ENCODE assay signal across 13 mouse cellular contexts in genomic region chr14:55882171-55882641, GRCm38 (mm10). TPM values are rescaled to one million over a fixed set of nuclear protein-coding genes. Genes with fewer than 3 reads are reported as not detected.
DNase-seq lines count a peak whose midpoint lies in the region; ATAC-seq lines count a peak whose summit lies in the region.
"Had no signal": no experiment of that assay in that cellular context is flagged by ENCODE, and none has a peak within 500 bp of the region (broad histone marks: within the 10 kb centered on the region; RNA-seq: fewer than 3 reads in every experiment).

No protein-coding gene starts in this region.

- H3K4me3 ChIP-seq in heart, embryonic 10.5 days, result no peak overlapping the region
- H3K4me3 ChIP-seq in liver, embryonic 12.5 days, result no peak overlapping the region
- H3K4me3 ChIP-seq in hindbrain, embryonic 12.5 days, result no peak overlapping the region
- H3K4me3 ChIP-seq: embryonic facial prominence, embryonic 12.5 days had no signal

- ATAC-seq in CD4-positive, CD25-positive, alpha-beta regulatory T cell, adult 4 months, result peak; percentile 35
- ATAC-seq in liver, embryonic 12.5 days, result peak; percentile 38
- ATAC-seq in hindbrain, embryonic 12.5 days (ENCODE audit: low FRiP score), result no peak

- intact Hi-C loops in heart, postnatal 25 days (cut with DNase I), result no loop called here

- H3K27me3 ChIP-seq in heart, embryonic 10.5 days (ENCODE audit: insufficient read depth, poor library complexity, severe bottlenecking), result no peaks in the 10 kb centered on the region
- peaks cover 9% of the 10 kb centered on the region for H3K27me3 ChIP-seq in liver, embryonic 12.5 days (replicated peaks)
- H3K27me3 ChIP-seq in hindbrain, embryonic 12.5 days, result no peaks in the 10 kb centered on the region
- H3K27me3 ChIP-seq: embryonic facial prominence, embryonic 12.5 days had no signal

- peaks cover 59% of the 10 kb centered on the region for H3K4me1 ChIP-seq in heart, embryonic 10.5 days
- peaks cover 58% of the 10 kb centered on the region for H3K4me1 ChIP-seq in liver, embryonic 12.5 days
- H3K4me1 ChIP-seq in hindbrain, embryonic 12.5 days, result peaks cover 30% of the 10 kb centered on the region

- 0 out of 2 replicates have a peak overlapping the region, but pooled peaks have one; percentile 96 for H3K27ac ChIP-seq in heart, embryonic 10.5 days
- peak overlapping the region; percentile 62 for H3K27ac ChIP-seq in liver, embryonic 12.5 days
- no peak overlapping the region for H3K27ac ChIP-seq in hindbrain, embryonic 12.5 days
- H3K27ac ChIP-seq: embryonic facial prominence, embryonic 12.5 days; hindbrain, embryonic 14.5 days had no signal

- no peak overlapping the region for H3K9ac ChIP-seq in liver, embryonic 12.5 days
- H3K9ac ChIP-seq in hindbrain, embryonic 12.5 days, result no peak overlapping the region
- H3K9ac ChIP-seq: embryonic facial prominence, embryonic 12.5 days; hindbrain, embryonic 14.5 days had no signal

- H3K36me3 ChIP-seq in heart, embryonic 10.5 days, result peaks cover 12% of the 10 kb centered on the region
- peaks cover 14% of the 10 kb centered on the region for H3K36me3 ChIP-seq in liver, embryonic 12.5 days
- H3K36me3 ChIP-seq in hindbrain, embryonic 12.5 days, result peaks cover 6% of the 10 kb centered on the region

- WGBS in heart, embryonic 10.5 days, result 52% methylated on average over 6 of the region's 6 CpGs
- WGBS in liver, embryonic 12.5 days (ENCODE audit: insufficient replicate concordance), result 56% methylated on average over 6 of the region's 6 CpGs
- WGBS in hindbrain, embryonic 12.5 days, result 70% methylated on average over 6 of the region's 6 CpGs

- no peaks in the 10 kb centered on the region for H3K9me3 ChIP-seq in heart, embryonic 10.5 days
- no peaks in the 10 kb centered on the region for H3K9me3 ChIP-seq in liver, embryonic 12.5 days (replicated peaks)
- H3K9me3 ChIP-seq in hindbrain, embryonic 12.5 days (replicated peaks), result no peaks in the 10 kb centered on the region
- H3K9me3 ChIP-seq: embryonic facial prominence, embryonic 12.5 days had no signal

- no peak overlapping the region for H3K4me2 ChIP-seq in liver, embryonic 12.5 days
- no peak overlapping the region for H3K4me2 ChIP-seq in hindbrain, embryonic 12.5 days (replicated peaks)
- H3K4me2 ChIP-seq: embryonic facial prominence, embryonic 12.5 days; hindbrain, embryonic 14.5 days had no signal

- DNase-seq in heart, embryonic 10.5 days (ENCODE audit: low spot score), result no peak
- no peak for DNase-seq in heart, postnatal 25 days (ENCODE audit: low spot score)
- peak; percentile 95 for DNase-seq in cerebellum, postnatal 36 days
- DNase-seq in gastrocnemius, postnatal 25 days, result no peak
- no peak for DNase-seq in gastrocnemius, postnatal 10 days
- DNase-seq: adrenal gland, postnatal 14 days; B cell, adult 2 months; right cerebral cortex, postnatal 25 days had no signal

RNA-seq across cellular contexts. Expression of gene Cbln3, which starts 2.0 kb away (rescaled TPM):
- 0.12 and 0.30 TPM in 2 replicates for polyA plus RNA-seq in heart, embryonic 10.5 days (2016; fragmentation: Nextera tagmentation; extraction: Ambion mirVana)
- under 1 TPM in 1 of 2 experiments, not detected in 1; 0.14 TPM for total RNA-seq in heart, postnatal 25 days (2021)
- not detected for polyA plus RNA-seq in CD4-positive, CD25-positive, alpha-beta regulatory T cell, adult 4 months (2017; shearing (Covaris generic))
- 0.25 TPM in 2 replicates for polyA plus RNA-seq in liver, embryonic 12.5 days (2016; fragmentation: Nextera tagmentation; extraction: Ambion mirVana)
- not detected for total RNA-seq in gastrocnemius, postnatal 25 days (2021)
- under 1 TPM; 0.16 to 0.29 TPM for total RNA-seq in gastrocnemius, postnatal 10 days (2021)
- 0.05 and 0.35 TPM in 2 replicates for polyA plus RNA-seq in hindbrain, embryonic 12.5 days (2016; fragmentation: Nextera tagmentation; extraction: Ambion mirVana)

RNA-seq across cellular contexts. Expression of gene Khnyn, which starts 2.5 kb away (rescaled TPM):
- polyA plus RNA-seq in heart, embryonic 10.5 days (2016; fragmentation: Nextera tagmentation; extraction: Ambion mirVana), result 18.2 and 23.2 TPM in 2 replicates
- 10 to 100 TPM; 11.6 to 13.5 TPM for total RNA-seq in heart, postnatal 25 days (2021)
- 10 to 100 TPM; 13.4 to 13.9 TPM for polyA plus RNA-seq in CD4-positive, CD25-positive, alpha-beta regulatory T cell, adult 4 months (2017; shearing (Covaris generic))
- polyA plus RNA-seq in liver, embryonic 12.5 days (2016; fragmentation: Nextera tagmentation; extraction: Ambion mirVana), result 12.8 and 13.0 TPM in 2 replicates
- total RNA-seq in gastrocnemius, postnatal 25 days (2021), result 1 to 10 TPM; 7.0 to 9.1 TPM
- total RNA-seq in gastrocnemius, postnatal 10 days (2021), result 10 to 100 TPM in 1 of 2 experiments, 1 to 10 TPM in 1; 8.0 to 11.6 TPM
- polyA plus RNA-seq in hindbrain, embryonic 12.5 days (2016; fragmentation: Nextera tagmentation; extraction: Ambion mirVana), result 22.4 and 23.5 TPM in 2 replicates

RNA-seq across cellular contexts. Expression of gene Sdr39u1, which starts 17.9 kb away (rescaled TPM):
- polyA plus RNA-seq in heart, embryonic 10.5 days (2016; fragmentation: Nextera tagmentation; extraction: Ambion mirVana), result 42.4 and 50.3 TPM in 2 replicates
- total RNA-seq in heart, postnatal 25 days (2021), result 100 to 1,000 TPM; 107 to 108 TPM
- polyA plus RNA-seq in CD4-positive, CD25-positive, alpha-beta regulatory T cell, adult 4 months (2017; shearing (Covaris generic)), result 100 to 1,000 TPM in 1 of 2 experiments, 10 to 100 TPM in 1; 88.4 to 115 TPM
- polyA plus RNA-seq in liver, embryonic 12.5 days (2016; fragmentation: Nextera tagmentation; extraction: Ambion mirVana), result 14.0 and 15.3 TPM in 2 replicates
- 10 to 100 TPM; 95.7 to 98.1 TPM for total RNA-seq in gastrocnemius, postnatal 25 days (2021)
- total RNA-seq in gastrocnemius, postnatal 10 days (2021), result 10 to 100 TPM; 73.3 to 82.4 TPM
- 63.5 and 68.3 TPM in 2 replicates for polyA plus RNA-seq in hindbrain, embryonic 12.5 days (2016; fragmentation: Nextera tagmentation; extraction: Ambion mirVana)

RNA-seq across cellular contexts. Expression of gene Nynrin, which starts 28.4 kb away (rescaled TPM):
- 27.1 and 32.7 TPM in 2 replicates for polyA plus RNA-seq in heart, embryonic 10.5 days (2016; fragmentation: Nextera tagmentation; extraction: Ambion mirVana)
- total RNA-seq in heart, postnatal 25 days (2021), result 1 to 10 TPM; 8.2 to 9.7 TPM
- under 1 TPM; 0.04 to 0.11 TPM for polyA plus RNA-seq in CD4-positive, CD25-positive, alpha-beta regulatory T cell, adult 4 months (2017; shearing (Covaris generic))
- 7.0 and 8.2 TPM in 2 replicates for polyA plus RNA-seq in liver, embryonic 12.5 days (2016; fragmentation: Nextera tagmentation; extraction: Ambion mirVana)
- total RNA-seq in gastrocnemius, postnatal 25 days (2021), result 1 to 10 TPM; 2.6 to 4.1 TPM
- total RNA-seq in gastrocnemius, postnatal 10 days (2021), result 10 to 100 TPM in 1 of 2 experiments, 1 to 10 TPM in 1; 9.3 to 15.3 TPM
- 30.4 and 35.8 TPM in 2 replicates for polyA plus RNA-seq in hindbrain, embryonic 12.5 days (2016; fragmentation: Nextera tagmentation; extraction: Ambion mirVana)

RNA-seq across cellular contexts. Expression of gene Nfatc4, which starts 59.3 kb away (rescaled TPM):
- polyA plus RNA-seq in heart, embryonic 10.5 days (2016; fragmentation: Nextera tagmentation; extraction: Ambion mirVana), result 15.4 and 35.8 TPM in 2 replicates
- 1 to 10 TPM; 3.9 to 5.5 TPM for total RNA-seq in heart, postnatal 25 days (2021)
- polyA plus RNA-seq in CD4-positive, CD25-positive, alpha-beta regulatory T cell, adult 4 months (2017; shearing (Covaris generic)), result not detected
- 3.3 and 5.3 TPM in 2 replicates for polyA plus RNA-seq in liver, embryonic 12.5 days (2016; fragmentation: Nextera tagmentation; extraction: Ambion mirVana)
- total RNA-seq in gastrocnemius, postnatal 25 days (2021), result 1 to 10 TPM; 3.2 to 5.9 TPM
- 10 to 100 TPM in 1 of 2 experiments, 1 to 10 TPM in 1; 9.3 to 14.8 TPM for total RNA-seq in gastrocnemius, postnatal 10 days (2021)
- 42.4 and 45.2 TPM in 2 replicates for polyA plus RNA-seq in hindbrain, embryonic 12.5 days (2016; fragmentation: Nextera tagmentation; extraction: Ambion mirVana)

Comparison
In these comparisons a context has a peak if more than half of its experiments do, and no peak if none do; other contexts are left out.
1. DNase-seq: peak in cerebellum, postnatal 36 days (2 of 2); none in heart, embryonic 10.5 days (single experiment), heart, postnatal 25 days (single experiment), gastrocnemius, postnatal 25 days (single experiment) and gastrocnemius, postnatal 10 days (single experiment).